Mouse (Mus musculus) heart, postnatal 0 days (tissue): ENCODE results near the gene Vamp1. TPM values are rescaled to one million over a fixed set of nuclear protein-coding genes. Genes with fewer than 3 reads are reported as not detected.
A peak's percentile ranks its signal among the peaks of the same experiment; 100 is the strongest.

Experiments used
- ATAC-seq: fragments of 200-750 bp; cut with Nextera tagmentation; 2 replicates; pipeline ENCODE4 v1.8.0; 2017; ENCODE audit warnings: low read depth, moderate number of reproducible peaks, moderate library complexity; ENCODE audit not compliant: insufficient read depth
- DNase-seq: peaks from one replicate; pipeline ENCODE4 v3.0.0-alpha.2; 2016; ENCODE audit warnings: low spot score
- H3K27ac ChIP-seq: fragments of 300-500 bp; sonication (generic); 2 replicates; pipeline ENCODE4 v1.5.1; 2014; ENCODE audit warnings: low read depth, mild to moderate bottlenecking
- H3K27me3 ChIP-seq: fragments of 300-500 bp; sonication (generic); 2 replicates; pipeline ENCODE4 v1.6.1; 2014; ENCODE audit warnings: low read length, mixed read lengths; ENCODE audit not compliant: control insufficient read depth, insufficient read depth
- H3K36me3 ChIP-seq: fragments of 300-500 bp; sonication (generic); replicated peaks from 2 replicates; pipeline ENCODE4 v1.6.1; 2014; ENCODE audit warnings: low read length, mixed read lengths; ENCODE audit not compliant: control insufficient read depth, insufficient read depth
- H3K4me1 ChIP-seq: fragments of 300-500 bp; sonication (generic); 2 replicates; pipeline ENCODE4 v1.6.1; 2014; ENCODE audit warnings: antibody characterized with exemption; ENCODE audit not compliant: control insufficient read depth, insufficient read depth
- H3K4me2 ChIP-seq: fragments of 300-500 bp; sonication (generic); 2 replicates; pipeline ENCODE4 v1.6.1; 2014; ENCODE audit warnings: low read depth, mild to moderate bottlenecking, low read length, moderate library complexity
- H3K4me3 ChIP-seq: fragments of 300-500 bp; sonication (generic); 2 replicates; pipeline ENCODE4 v1.5.1; 2014; ENCODE audit warnings: low read depth, low read length
- H3K9ac ChIP-seq: fragments of 300-500 bp; sonication (generic); replicated peaks from 2 replicates; pipeline ENCODE4 v1.6.1; 2014; ENCODE audit warnings: low read depth, low read length, mixed read lengths
- H3K9me3 ChIP-seq: fragments of 300-500 bp; sonication (generic); replicated peaks from 2 replicates; pipeline ENCODE4 v1.6.1; 2016; ENCODE audit warnings: low read length; ENCODE audit not compliant: control insufficient read depth
- CTCF ChIP-seq: IDR thresholded peaks from 2 replicates; pipeline ENCODE4 v1.5.1; 2016; ENCODE audit warnings: antibody characterized with exemption, control low read depth, low read depth
- EP300 ChIP-seq: IDR thresholded peaks from 2 replicates; pipeline ENCODE4 v1.6.1; 2016; ENCODE audit warnings: antibody characterized with exemption, low read depth
- WGBS: fragments of 180-500 bp; shearing (Covaris S2); extraction: QIAGEN DNeasy Blood & Tissue Kit; methylation state at CpG from one replicate; pipeline ENCODE4 v1.1.7; 2014; 5-methylcytosine and 5-hydroxymethylcytosine counted together
- polyA plus RNA-seq: library from polyadenylated mRNA; unstranded; fragments of >200 nt; fragmentation: Nextera tagmentation; extraction: Ambion mirVana; gene quantifications from 2 replicates; pipeline ENCODE4 v1.2.1, GENCODE M21; 2015
- total RNA-seq: library from RNA; depleted of rRNA; stranded (reverse); fragments of >200 nt; gene quantifications from 2 replicates; pipeline ENCODE4 v1.2.3, GENCODE M21; 2014; ENCODE audit warnings: low replicate concordance

The Vamp1 gene
- total and polyA plus RNA-seq, 2 experiments from 2014 or later = 3.6 to 5.4 TPM

- DNase-seq (no peak), ATAC-seq (no peak)
- Histone ChIP-seq H3K36me3 (no peaks in the 10 kb centered on the region), H3K4me1 (peaks cover 22% of the 10 kb centered on the region), H3K27me3 (no peaks in the 10 kb centered on the region), H3K27ac (peak overlapping the region; percentile 92; the same call in 1 of the 2 replicates), H3K9me3 (no peaks in the 10 kb centered on the region), H3K4me2 (peak overlapping the region; percentile 95), H3K4me3 (peak overlapping the region; percentile 64; the same call in 1 of the 2 replicates), H3K9ac (no peak overlapping the region)
- TF ChIP-seq EP300 (no peak), CTCF (no peak)
- WGBS = 62% methylated on average over 6 of the region's 6 CpGs
Observed at GRCm38 (mm10) chr6:125232516-125232915, 17.2 kb downstream of the Vamp1 start.

GRCm38 (mm10) chr6:125233816-125234519 lies 18.6 kb downstream of the Vamp1 start:
- DNase-seq = no peak
- Histone ChIP-seq H3K4me2 (peak overlapping the region; percentile 19; the same call in 1 of the 2 replicates), H3K27ac (peak overlapping the region; percentile 58), H3K4me3 (peak overlapping the region; percentile 10), H3K36me3 (no peaks in the 10 kb centered on the region), H3K9me3 (no peaks in the 10 kb centered on the region), H3K4me1 (peaks cover 22% of the 10 kb centered on the region), H3K9ac (no peak overlapping the region), H3K27me3 (no peaks in the 10 kb centered on the region)
- ATAC-seq = no peak
- TF ChIP-seq EP300 (no peak), CTCF (no peak)
- 26% methylated on average over 7 of the region's 7 CpGs for WGBS

GRCm38 (mm10) chr6:125234520-125234828 lies 19.1 kb downstream of the Vamp1 start:
- Histone ChIP-seq H3K4me1 (peaks cover 22% of the 10 kb centered on the region), H3K36me3 (no peaks in the 10 kb centered on the region), H3K27ac (peak overlapping the region; percentile 58), H3K27me3 (no peaks in the 10 kb centered on the region), H3K4me2 (peak overlapping the region; percentile 19; the same call in 1 of the 2 replicates), H3K9ac (no peak overlapping the region), H3K4me3 (peak overlapping the region; percentile 10), H3K9me3 (no peaks in the 10 kb centered on the region)
- ATAC-seq (no peak; the same call in 1 of the 2 replicates), DNase-seq (no peak)
- no peak for TF ChIP-seq EP300
- no peak for TF ChIP-seq CTCF
- WGBS = 48% methylated on average over 5 of the region's 5 CpGs

GRCm38 (mm10) chr6:125236341-125236740 lies 21.0 kb downstream of the Vamp1 start:
- Histone ChIP-seq H3K4me1 (peaks cover 21% of the 10 kb centered on the region), H3K9ac (no peak overlapping the region; the same call in 1 of the 2 replicates), H3K36me3 (no peaks in the 10 kb centered on the region), H3K4me3 (peak overlapping the region; percentile 31; the same call in 1 of the 2 replicates), H3K9me3 (no peaks in the 10 kb centered on the region), H3K4me2 (no peak overlapping the region), H3K27me3 (no peaks in the 10 kb centered on the region), H3K27ac (peak overlapping the region; percentile 48; the same call in 1 of the 2 replicates)
- ATAC-seq = no peak
- TF ChIP-seq EP300 (no peak), CTCF (no peak)
- DNase-seq = no peak
- WGBS = 80% methylated on average over 6 of the region's 6 CpGs

GRCm38 (mm10) chr6:125236782-125237181 lies 21.4 kb downstream of the Vamp1 start, which contains the start of gene Cd27:
Gene Cd27 (minus strand): TSS chr6:125237010.
- Histone ChIP-seq H3K27me3 (no peaks in the 10 kb centered on the region), H3K36me3 (no peaks in the 10 kb centered on the region), H3K4me3 (peak within 1 kb of the TSS; percentile 31; the same call in 1 of the 2 replicates), H3K9me3 (no peaks in the 10 kb centered on the region), H3K9ac (no peak within 1 kb of the TSS; the same call in 1 of the 2 replicates), H3K27ac (peak within 1 kb of the TSS; percentile 48; the same call in 1 of the 2 replicates), H3K4me2 (no peak within 1 kb of the TSS; the same call in 1 of the 2 replicates), H3K4me1 (peaks cover 21% of the 10 kb centered on the region)
- 51% methylated on average over 6 of the region's 6 CpGs for WGBS
- no peak for DNase-seq
- ATAC-seq = no peak
- TF ChIP-seq CTCF (no peak), EP300 (no peak)
